Mouse (Mus musculus): ENCODE data around the gene Best3. TPM values are rescaled to one million over a fixed set of nuclear protein-coding genes. Genes with fewer than 3 reads are reported as not detected.
A peak's percentile ranks its signal among the peaks of the same experiment; 100 is the strongest.
"Not testable (repeated sequence)": the region's sequence is repeated elsewhere in the genome, so short reads cannot be mapped to it uniquely, and the experiment has no call there.

The Best3 gene
- total RNA-seq, 4 experiments from 2014 or later: 1.5 to 2.8 (median 2.5) TPM

DNA sequence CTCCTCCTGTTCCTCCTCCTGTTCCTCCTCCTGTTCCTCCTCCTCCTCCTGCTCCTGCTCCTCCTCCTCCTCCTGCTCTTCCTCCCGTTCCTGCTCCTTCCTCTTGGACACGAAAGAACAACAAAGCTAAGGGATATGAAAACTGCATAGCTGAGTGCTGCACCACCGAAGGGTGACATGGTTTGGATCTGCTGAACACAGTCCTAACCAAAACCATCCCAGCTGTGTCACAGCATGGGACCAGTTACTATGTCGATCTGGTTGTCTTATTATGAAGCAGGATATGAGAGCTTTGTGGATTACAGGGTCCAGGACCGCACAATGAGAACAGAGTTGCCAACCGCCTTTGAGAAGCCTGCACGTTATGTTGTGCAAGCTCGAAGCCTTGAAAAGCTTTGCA lies 40.1 kb downstream of the Best3 start:
- DNase-seq (ENCODE audit: low spot score in 2 of 2): no peak

DNA sequence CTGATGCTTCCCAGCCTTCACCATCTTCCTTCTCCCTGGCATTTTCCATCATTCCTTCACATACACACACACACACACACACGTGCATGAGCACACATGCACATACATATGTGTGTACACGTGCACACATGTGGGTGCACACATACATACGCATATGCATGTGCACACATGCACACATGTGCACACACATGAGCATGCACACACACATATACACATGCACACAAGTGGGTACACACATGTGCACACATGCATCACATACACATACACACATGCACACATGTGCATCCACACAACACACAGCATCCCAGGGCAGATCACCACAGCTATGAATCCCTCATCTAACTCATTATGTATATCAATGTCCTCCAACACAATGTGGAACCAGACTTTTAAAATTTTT lies 45.0 kb downstream of the Best3 start:
- DNase-seq (ENCODE audit: low spot score in 2 of 2): no peak

DNA sequence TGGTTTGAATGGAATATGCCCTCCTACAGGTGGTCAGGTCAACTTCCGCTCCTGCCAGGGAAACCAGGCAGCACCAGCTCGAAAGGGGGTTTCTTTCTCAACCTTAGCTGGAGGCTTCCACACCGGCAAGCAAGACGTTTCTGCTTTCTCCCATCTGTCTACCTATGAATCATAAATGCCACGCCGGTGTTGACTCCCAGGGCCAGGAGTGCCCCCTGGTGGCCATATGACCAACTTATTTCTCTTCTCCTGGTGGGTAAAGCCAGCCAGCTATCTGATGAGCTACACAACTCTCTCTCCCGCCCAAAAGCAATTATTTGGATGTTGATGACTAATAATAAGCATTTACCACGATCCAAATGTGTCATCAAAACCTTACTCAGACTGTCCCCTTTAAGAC lies 47.7 kb downstream of the Best3 start:
- DNase-seq (ENCODE audit: low spot score in 2 of 2): peak; percentile 59 to 78

- DNase-seq (ENCODE audit: low spot score in 2 of 2): no peak
Observed at GRCm38 (mm10) chr10:117040355-117040754, 54.2 kb downstream of the Best3 start.

GRCm38 (mm10) chr10:117042295-117042694 lies 56.2 kb downstream of the Best3 start:
- no peak for DNase-seq (ENCODE audit: low spot score in 2 of 2)

- DNase-seq (ENCODE audit: low spot score in 2 of 2): not testable (repeated sequence)
Observed at GRCm38 (mm10) chr10:117043497-117044166, 57.5 kb downstream of the Best3 start.

DNA sequence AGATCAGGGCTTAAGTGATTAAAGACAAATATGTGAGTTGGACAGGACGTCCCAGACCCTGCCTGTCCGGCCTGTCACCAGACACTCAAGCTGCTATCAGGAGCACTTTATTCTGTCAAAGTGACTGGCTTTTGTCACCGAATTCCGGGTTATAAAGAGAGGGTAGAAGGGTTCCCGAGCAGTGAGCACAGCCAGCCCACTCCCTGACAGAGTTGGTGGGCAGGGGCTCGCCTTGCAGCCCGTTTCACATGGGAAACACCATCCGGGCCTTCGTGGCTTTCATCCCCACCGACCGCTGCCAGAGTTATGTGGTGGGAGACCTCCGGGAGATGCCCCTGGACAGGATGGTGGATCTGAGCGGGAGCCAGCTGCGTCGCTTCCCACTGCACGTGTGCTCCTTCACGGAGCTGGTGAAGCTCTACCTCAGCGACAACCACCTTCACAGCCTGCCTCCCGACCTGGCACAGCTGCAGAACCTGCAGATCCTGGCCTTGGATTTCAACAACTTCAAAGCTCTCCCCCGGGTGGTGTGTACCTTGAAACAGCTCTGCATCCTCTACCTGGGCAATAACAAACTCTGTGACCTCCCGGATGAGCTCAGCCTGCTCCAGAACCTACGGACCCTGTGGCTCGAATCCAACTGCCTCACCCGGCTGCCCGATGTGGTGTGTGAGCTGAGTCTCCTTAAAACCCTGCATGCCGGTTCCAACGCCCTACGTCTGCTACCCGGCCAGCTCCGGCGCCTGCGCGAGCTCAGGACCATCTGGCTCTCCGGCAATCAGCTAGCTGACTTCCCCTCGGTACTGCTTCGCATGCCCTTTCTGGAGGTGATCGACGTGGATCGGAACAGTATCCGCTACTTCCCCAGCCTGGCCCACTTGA lies 59.3 kb downstream of the Best3 start, which contains the start of gene Lrrc10:
TSS of gene Lrrc10 (plus strand) at position 167 of the 882 bp plus-strand sequence.
- peak; percentile 32 to 62 for DNase-seq (ENCODE audit: low spot score in 2 of 2)

GRCm38 (mm10) chr10:117049253-117049652 lies 63.1 kb downstream of the Best3 start:
- no peak for DNase-seq (ENCODE audit: low spot score in 2 of 2)

DNA sequence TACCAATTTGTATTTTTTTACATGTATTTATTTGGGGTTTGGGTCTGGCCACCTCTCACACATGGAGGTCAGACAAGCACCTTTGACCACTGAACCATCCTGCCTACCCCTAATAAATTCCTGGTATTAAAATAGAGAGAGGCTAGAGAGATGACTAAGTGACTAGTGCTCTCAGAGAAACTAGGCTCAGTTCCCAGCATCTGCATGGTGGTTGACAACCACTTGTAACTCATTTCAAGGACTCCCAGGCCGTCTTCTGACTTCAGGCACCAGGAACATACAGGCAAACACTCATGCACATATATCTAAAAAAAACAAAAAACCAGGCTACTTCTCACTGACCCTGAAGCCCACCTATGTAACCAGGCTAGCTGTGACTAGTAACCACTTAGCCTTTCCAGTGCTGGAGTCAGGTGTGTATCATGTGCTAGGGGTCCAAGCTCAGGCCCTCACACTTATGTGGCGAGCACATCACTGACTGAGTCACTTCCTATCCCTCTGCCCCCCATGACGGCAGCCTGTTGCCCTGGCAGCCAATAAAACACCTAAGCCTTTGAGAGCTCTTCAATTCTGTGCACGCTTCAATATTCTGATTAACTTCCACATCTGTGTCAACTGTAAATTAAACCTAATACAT lies 64.0 kb downstream of the Best3 start:
- no peak for DNase-seq (ENCODE audit: low spot score in 2 of 2)

- DNase-seq (ENCODE audit: low spot score in 2 of 2): no peak
Observed at GRCm38 (mm10) chr10:117055668-117056067, 69.6 kb downstream of the Best3 start.

GRCm38 (mm10) chr10:117062894-117063253 lies 76.8 kb downstream of the Best3 start:
- no peak for DNase-seq (ENCODE audit: low spot score in 2 of 2)

DNA sequence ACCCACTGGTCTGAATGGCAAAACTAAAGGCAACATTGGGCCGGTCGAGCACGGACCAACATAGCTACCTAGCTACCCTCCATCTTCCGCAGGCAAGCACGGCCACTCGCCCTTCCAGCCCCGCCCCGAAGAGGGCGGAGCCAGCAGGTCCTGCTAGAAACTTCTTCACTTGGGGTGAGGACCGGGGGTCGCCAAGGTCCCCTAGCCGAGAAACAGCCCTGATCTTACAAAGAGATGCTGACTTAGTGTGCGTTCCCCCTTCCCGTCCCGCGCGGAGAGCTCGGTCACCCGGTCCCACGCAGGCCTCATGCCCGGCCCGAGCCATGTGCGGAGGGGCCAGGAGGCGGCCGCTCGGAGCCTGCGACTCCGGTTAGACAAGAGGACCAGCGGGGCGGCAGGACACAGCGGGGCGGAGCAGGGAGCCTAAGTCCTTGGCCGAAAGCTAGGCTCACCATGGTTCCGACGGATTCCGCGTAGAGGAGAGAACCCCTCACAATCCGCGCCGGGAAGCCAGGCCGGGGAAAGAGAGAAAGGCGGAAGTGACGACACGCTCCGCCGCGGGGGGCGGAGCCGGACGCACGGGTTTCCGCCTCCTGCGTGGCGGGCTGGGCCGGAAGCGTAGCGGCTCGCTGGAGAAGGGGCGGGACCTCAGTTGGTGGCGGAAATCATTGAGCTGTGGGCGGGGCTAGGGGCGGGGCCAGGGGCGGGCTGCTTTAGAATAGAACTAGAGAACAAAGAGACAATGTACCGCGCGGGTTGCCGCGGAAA lies 77.3 kb downstream of the Best3 start, which contains the start of gene Cct2:
TSS of gene Cct2 (minus strand) at position 561 of the 768 bp plus-strand sequence.
- DNase-seq (ENCODE audit: low spot score in 2 of 2): peak; percentile 80 to 85

GRCm38 (mm10) chr10:117064076-117064475 lies 78.0 kb downstream of the Best3 start:
- DNase-seq (ENCODE audit: low spot score in 2 of 2): no peak

GRCm38 (mm10) chr10:117069109-117069508 lies 83.0 kb downstream of the Best3 start:
- no peak for DNase-seq (ENCODE audit: low spot score in 2 of 2)

DNA sequence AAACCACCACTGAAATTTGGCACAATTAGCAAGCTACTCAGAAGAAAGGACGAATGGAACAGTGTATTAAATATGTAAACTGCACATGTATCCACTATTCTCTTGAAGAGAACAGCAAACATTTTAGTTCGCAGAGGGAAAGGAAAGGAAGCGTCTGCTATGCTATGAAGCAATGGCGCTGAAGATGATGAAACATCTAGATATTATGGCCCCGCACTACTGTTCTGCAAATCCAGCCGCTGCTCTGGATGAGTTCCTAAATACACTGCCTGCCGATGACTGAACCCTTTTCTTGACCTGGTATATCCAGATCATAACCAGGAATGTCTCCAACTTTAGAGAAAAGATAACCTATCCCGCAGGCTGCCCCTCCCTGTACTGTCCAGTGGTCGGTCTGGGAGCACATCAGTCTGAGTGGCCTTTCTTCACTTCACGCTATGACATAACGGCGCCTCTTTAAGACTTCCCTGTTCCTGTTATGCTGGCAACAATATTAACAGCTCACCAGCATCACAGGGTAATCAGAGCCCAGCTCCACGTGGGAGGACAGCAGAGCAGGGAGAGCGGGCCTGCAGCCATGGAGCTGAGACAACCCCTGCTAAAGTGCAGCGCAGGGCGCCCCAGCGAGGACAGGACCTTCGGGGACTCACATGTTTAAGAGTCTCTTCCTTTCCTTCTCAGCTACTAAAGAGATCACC lies 86.2 kb downstream of the Best3 start:
- DNase-seq (ENCODE audit: low spot score in 2 of 2): no peak

DNA sequence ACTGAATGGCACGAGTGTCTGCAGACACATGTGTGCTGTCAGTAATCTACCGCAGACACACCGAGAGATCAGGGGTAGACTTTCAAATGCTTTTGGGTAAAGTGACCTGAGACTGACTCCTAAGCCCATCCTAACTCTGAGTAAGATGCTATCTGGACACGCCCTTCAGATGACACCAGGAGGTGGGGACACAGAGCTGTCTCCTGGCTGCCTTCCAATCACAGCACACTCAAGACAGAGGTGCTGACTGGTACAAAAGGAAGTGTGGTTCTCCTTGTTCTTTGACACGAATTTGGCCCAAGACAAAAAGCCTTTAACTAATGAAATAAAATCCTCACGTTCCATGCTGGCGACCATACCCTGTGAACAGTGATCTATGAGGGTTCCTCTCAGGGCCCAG lies 87.1 kb downstream of the Best3 start:
- DNase-seq (ENCODE audit: low spot score in 2 of 2): no peak

Data from layer of hippocampus, adult 8-10 months (tissue).